Mouse (Mus musculus) neural tube, embryonic 15.5 days (tissue): Measurements from ENCODE around the gene Ino80. TPM values are rescaled to one million over a fixed set of nuclear protein-coding genes. Genes with fewer than 3 reads are reported as not detected.

Experiments
- ATAC-seq: fragments of 200-750 bp; cut with Nextera tagmentation; 2 replicates; pipeline ENCODE4 v1.8.0; 2017; ENCODE audit warnings: mild to moderate bottlenecking, moderate TSS enrichment, moderate library complexity; ENCODE audit not compliant: low FRiP score
- H3K27ac ChIP-seq: fragments of 300-500 bp; sonication (generic); replicated peaks from 2 replicates; pipeline ENCODE4 v1.5.1; 2015; ENCODE audit warnings: mild to moderate bottlenecking, inconsistent platforms
- H3K27me3 ChIP-seq: fragments of 300-500 bp; sonication (generic); replicated peaks from 2 replicates; pipeline ENCODE4 v1.6.1; 2015; ENCODE audit warnings: inconsistent platforms
- H3K36me3 ChIP-seq: fragments of 300-500 bp; sonication (generic); 2 replicates; pipeline ENCODE4 v1.6.1; 2015; ENCODE audit warnings: inconsistent platforms
- H3K4me1 ChIP-seq: fragments of 300-500 bp; sonication (generic); 2 replicates; pipeline ENCODE4 v1.6.1; 2015; ENCODE audit warnings: inconsistent platforms
- H3K4me2 ChIP-seq: fragments of 300-500 bp; sonication (generic); 2 replicates; pipeline ENCODE4 v1.6.1; 2015; ENCODE audit warnings: inconsistent platforms, mild to moderate bottlenecking, moderate library complexity
- H3K4me3 ChIP-seq: fragments of 300-500 bp; sonication (generic); replicated peaks from 2 replicates; pipeline ENCODE4 v1.5.1; 2015; ENCODE audit warnings: mild to moderate bottlenecking, inconsistent platforms
- H3K9ac ChIP-seq: fragments of 300-500 bp; sonication (generic); replicated peaks from 2 replicates; pipeline ENCODE4 v1.6.1; 2015; ENCODE audit warnings: mild to moderate bottlenecking, inconsistent platforms
- H3K9me3 ChIP-seq: fragments of 300-500 bp; sonication (generic); replicated peaks from 2 replicates; pipeline ENCODE4 v1.6.1; 2016; ENCODE audit warnings: inconsistent platforms
- WGBS: fragments of 180-500 bp; shearing (Covaris S2); methylation state at CpG from one replicate; pipeline ENCODE4 v1.1.7; 2015; ENCODE audit warnings: mixed read lengths; 5-methylcytosine and 5-hydroxymethylcytosine counted together
- polyA plus RNA-seq: library from polyadenylated mRNA; unstranded; fragments of >200 nt; fragmentation: Nextera tagmentation; extraction: Ambion mirVana; gene quantifications from 2 replicates; pipeline ENCODE4 v1.2.1, GENCODE M21; 2015

Ino80 gene
- polyA plus RNA-seq, 1 experiment from 2014 or later: 3.1 TPM

DNA sequence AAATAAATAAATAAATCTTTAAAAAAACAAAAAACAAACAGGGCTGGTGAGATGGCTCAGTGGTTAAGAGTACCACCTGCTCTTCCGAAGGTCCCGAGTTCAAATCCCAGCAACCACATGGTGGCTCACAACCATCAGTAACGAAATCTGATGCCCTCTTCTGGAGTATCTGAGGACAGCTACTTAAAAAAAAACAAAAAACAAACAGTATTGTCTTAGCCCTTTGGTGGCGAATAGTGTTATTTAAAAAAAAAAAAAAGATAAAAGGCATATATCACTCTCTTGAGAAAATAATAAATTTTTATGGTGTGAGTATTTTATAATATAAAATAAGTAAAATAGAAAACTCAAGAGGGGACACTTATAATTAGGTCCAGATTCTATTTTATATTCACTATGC, 41.0 kb downstream of the Ino80 start:
- Histone ChIP-seq H3K9me3 (no peaks in the 10 kb centered on the region), H3K36me3 (peaks cover 43% of the 10 kb centered on the region), H3K27me3 (no peaks in the 10 kb centered on the region), H3K4me3 (no peak overlapping the region), H3K9ac (no peak overlapping the region), H3K27ac (no peak overlapping the region), H3K4me1 (no peaks in the 10 kb centered on the region), H3K4me2 (no peak overlapping the region)
- ATAC-seq: no peak
- WGBS: 92% methylated on average over 4 of the region's 4 CpGs

DNA sequence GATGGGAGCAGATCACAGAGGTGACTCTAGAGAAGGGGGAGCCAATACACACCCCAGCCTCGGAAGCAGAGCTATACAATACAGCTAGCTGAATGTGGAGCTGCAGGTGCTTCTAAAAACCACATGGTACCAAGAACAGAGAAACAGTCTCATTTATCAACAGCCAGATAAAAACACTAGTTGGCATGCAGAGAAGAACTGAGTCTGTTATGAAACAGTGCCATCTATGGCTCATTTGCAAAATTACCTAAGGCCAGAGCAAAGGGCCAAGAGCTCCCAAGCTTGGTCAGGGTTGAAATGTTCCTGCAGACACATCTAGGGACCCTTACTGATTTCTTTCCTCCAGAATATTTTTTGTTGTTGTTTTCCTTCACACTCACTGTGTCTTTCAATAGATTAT, 63.7 kb downstream of the Ino80 start:
- Histone ChIP-seq H3K36me3 (peaks cover 36% of the 10 kb centered on the region), H3K4me3 (no peak overlapping the region), H3K4me1 (0 out of 2 replicates have a peak, but pooled peaks cover 4% of the 10 kb centered on the region), H3K4me2 (no peak overlapping the region), H3K9ac (no peak overlapping the region), H3K9me3 (no peaks in the 10 kb centered on the region), H3K27ac (no peak overlapping the region), H3K27me3 (no peaks in the 10 kb centered on the region)
- 26% methylated on average over 1 of the region's 1 CpGs for WGBS
- ATAC-seq: peak; percentile 41; the same call in 1 of the 2 replicates

DNA sequence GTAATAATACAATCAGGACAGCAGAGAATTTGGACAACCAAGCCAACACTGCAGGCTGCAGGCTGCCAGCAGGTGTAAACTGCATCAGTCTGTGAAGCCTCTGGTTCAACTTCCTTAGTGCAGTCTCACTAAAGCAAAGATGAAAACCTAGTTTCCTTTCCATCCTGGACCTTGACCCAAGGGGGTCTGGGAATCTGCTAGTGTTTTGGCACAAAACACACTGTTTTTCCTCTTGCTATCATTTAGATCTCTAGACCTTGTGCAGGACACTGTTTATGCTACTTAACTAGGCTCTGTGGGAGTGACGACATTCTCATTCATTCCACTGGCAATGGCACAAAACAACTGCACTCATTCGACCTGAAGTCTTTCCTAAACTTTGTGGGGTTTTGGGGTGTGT, 65.8 kb downstream of the Ino80 start:
- H3K27me3 ChIP-seq: no peaks in the 10 kb centered on the region
- no peak overlapping the region for H3K4me2 ChIP-seq
- H3K36me3 ChIP-seq: peaks cover 22% of the 10 kb centered on the region
- no peaks in the 10 kb centered on the region for H3K9me3 ChIP-seq
- no peak overlapping the region for H3K27ac ChIP-seq
- WGBS: 89% methylated on average over 2 of the region's 2 CpGs
- no peak for ATAC-seq
- H3K9ac ChIP-seq: no peak overlapping the region
- H3K4me3 ChIP-seq: no peak overlapping the region
- 0 out of 2 replicates have a peak, but pooled peaks cover 4% of the 10 kb centered on the region for H3K4me1 ChIP-seq

DNA sequence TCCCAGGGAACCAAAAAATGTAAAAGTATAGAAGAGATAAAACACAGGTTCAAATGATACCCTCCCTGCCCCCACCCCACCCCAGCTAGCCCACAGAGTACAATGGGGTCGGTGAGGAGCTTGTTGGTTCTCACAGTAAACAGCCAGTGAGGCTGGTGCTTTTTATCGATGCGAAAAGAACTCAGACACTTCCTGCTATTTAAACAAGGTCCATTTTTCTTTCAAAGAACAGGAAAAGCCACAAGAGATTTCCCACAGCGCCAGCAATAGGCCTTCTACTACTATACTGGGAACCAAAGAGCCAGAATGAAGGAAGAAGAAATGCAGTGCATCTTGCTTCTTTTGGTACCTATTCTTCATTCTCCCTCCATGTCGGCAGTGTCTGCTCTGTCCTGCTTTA, 66.5 kb downstream of the Ino80 start:
- H3K27me3 ChIP-seq: no peaks in the 10 kb centered on the region
- H3K27ac ChIP-seq: no peak overlapping the region
- no peak for ATAC-seq
- peaks cover 24% of the 10 kb centered on the region for H3K36me3 ChIP-seq
- H3K4me3 ChIP-seq: no peak overlapping the region
- 0 out of 2 replicates have a peak, but pooled peaks cover 4% of the 10 kb centered on the region for H3K4me1 ChIP-seq
- no peak overlapping the region for H3K4me2 ChIP-seq
- H3K9me3 ChIP-seq: no peaks in the 10 kb centered on the region
- 73% methylated on average over 5 of the region's 5 CpGs for WGBS
- no peak overlapping the region for H3K9ac ChIP-seq

DNA sequence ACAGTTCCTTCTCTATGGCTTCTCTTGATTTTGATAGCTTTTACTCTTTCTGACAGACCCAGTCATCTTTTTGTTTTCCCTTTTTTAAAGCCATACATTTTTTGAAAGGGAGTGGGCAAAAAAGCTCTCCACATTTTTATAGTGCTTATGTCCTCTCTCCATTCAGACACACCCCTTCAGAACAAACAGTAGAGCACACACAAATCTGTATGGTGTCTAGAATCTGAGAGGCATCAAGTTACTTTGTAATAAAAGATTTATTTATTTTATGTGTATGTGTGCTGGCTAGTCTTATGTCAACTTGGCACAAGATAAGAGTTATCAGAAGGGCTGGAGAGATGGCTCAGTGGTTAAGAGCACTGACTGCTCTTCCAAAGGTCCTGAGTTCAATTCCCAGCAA, 68.8 kb downstream of the Ino80 start:
- Histone ChIP-seq H3K4me2 (no peak overlapping the region), H3K9me3 (no peaks in the 10 kb centered on the region), H3K36me3 (peaks cover 28% of the 10 kb centered on the region), H3K27me3 (no peaks in the 10 kb centered on the region), H3K9ac (no peak overlapping the region), H3K4me1 (0 out of 2 replicates have a peak, but pooled peaks cover 2% of the 10 kb centered on the region), H3K4me3 (no peak overlapping the region), H3K27ac (0 out of 2 replicates have a peak overlapping the region, but pooled peaks have one; percentile 18)
- no peak for ATAC-seq

DNA sequence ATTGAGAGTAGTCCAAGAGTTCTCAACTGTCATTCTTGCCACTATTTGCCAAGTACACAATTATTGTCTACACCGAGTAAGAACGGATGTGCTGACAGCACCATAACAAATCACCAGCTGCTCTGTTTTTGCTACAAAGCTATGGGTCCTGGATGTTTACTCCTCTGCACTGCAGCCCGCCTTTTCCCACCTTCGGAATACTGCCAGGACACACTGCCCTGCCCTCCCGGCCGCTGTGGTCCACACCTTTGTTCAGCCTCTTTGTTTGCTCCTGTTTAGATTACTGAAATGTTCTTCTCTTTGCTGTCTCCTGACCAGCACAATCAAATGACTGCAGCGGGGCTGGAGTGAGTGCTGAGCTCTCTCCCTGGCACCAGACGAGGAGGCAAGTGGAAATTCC, 69.2 kb downstream of the Ino80 start:
- 0 out of 2 replicates have a peak overlapping the region, but pooled peaks have one; percentile 18 for H3K27ac ChIP-seq
- ATAC-seq: no peak
- peaks cover 28% of the 10 kb centered on the region for H3K36me3 ChIP-seq

DNA sequence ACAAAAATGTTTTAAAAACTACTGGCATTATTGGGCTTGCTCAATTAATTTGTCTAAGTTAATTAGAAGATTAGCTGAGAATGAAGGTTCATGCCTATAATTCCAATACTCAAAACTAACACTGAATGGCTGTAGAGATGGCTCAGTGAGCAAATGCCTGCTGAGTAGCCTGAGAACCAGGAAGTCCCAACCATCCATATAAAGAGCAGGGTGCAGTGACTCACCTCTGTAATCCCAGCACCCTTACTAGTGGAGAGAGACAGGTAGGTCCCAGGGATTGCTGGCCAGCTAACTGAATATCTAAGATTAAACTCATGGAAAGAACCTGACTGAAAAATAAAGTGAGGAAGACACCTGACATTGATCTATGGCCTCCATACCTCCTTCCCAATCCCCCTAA, 78.2 kb downstream of the Ino80 start:
- Histone ChIP-seq H3K27ac (no peak overlapping the region), H3K9ac (no peak overlapping the region), H3K9me3 (no peaks in the 10 kb centered on the region), H3K4me1 (no peaks in the 10 kb centered on the region), H3K27me3 (no peaks in the 10 kb centered on the region), H3K4me2 (no peak overlapping the region), H3K36me3 (peaks cover 39% of the 10 kb centered on the region), H3K4me3 (no peak overlapping the region)
- ATAC-seq: no peak

More for the DNA sequence above, 69.2 kb downstream of the Ino80 start:
- H3K9ac ChIP-seq: no peak overlapping the region
- H3K4me3 ChIP-seq: no peak overlapping the region
- no peaks in the 10 kb centered on the region for H3K27me3 ChIP-seq
- no peaks in the 10 kb centered on the region for H3K9me3 ChIP-seq
- H3K4me1 ChIP-seq: no peaks in the 10 kb centered on the region
- no peak overlapping the region for H3K4me2 ChIP-seq
- 68% methylated on average over 8 of the region's 8 CpGs for WGBS

DNA sequence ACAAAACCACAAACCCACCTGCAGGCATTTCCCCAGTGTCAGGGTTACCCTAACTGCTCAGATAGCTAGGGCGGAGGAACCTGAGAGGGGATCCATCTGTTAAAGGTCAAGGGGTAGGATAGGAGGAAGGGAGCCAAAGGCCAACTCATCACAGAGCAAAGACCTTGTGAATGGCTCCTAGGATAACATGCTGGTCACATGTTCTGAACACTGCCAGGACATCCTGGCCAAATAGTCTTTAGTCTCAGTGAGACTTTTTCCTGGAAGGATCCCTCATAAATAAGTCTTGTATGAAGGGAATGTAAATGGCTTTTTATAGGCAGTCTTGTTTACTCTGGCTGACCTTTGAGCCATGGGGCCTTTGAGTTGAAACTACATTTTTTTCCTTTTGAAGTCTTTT, 78.8 kb downstream of the Ino80 start:
- Histone ChIP-seq H3K4me2 (no peak overlapping the region), H3K9ac (no peak overlapping the region), H3K27ac (no peak overlapping the region), H3K36me3 (peaks cover 39% of the 10 kb centered on the region), H3K4me1 (no peaks in the 10 kb centered on the region), H3K4me3 (no peak overlapping the region), H3K9me3 (no peaks in the 10 kb centered on the region), H3K27me3 (no peaks in the 10 kb centered on the region)
- no peak for ATAC-seq
- WGBS: 89% methylated on average over 1 of the region's 1 CpGs

DNA sequence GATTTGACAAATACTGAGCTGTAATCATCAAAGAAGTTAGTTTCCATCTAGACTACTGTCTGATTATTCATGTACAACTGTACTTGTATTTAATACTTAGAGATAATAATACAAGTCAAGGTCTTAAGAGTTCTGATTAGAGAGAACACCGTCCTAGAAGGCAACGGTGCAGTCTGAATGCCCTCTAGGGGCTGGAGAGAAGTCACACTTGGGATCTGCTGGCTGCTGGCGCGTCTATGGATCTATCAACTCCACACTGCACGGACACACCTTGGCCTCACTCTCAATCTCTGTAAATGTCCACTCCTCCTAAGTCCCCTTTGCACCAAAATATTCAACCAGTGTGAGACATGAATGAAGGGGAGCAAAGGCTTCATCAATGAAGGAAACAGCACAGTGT, 79.2 kb downstream of the Ino80 start:
- Histone ChIP-seq H3K27ac (no peak overlapping the region), H3K9ac (no peak overlapping the region), H3K4me3 (no peak overlapping the region), H3K36me3 (peaks cover 39% of the 10 kb centered on the region), H3K4me1 (no peaks in the 10 kb centered on the region), H3K9me3 (no peaks in the 10 kb centered on the region), H3K27me3 (no peaks in the 10 kb centered on the region), H3K4me2 (no peak overlapping the region)
- ATAC-seq: no peak
- 91% methylated on average over 5 of the region's 5 CpGs for WGBS

DNA sequence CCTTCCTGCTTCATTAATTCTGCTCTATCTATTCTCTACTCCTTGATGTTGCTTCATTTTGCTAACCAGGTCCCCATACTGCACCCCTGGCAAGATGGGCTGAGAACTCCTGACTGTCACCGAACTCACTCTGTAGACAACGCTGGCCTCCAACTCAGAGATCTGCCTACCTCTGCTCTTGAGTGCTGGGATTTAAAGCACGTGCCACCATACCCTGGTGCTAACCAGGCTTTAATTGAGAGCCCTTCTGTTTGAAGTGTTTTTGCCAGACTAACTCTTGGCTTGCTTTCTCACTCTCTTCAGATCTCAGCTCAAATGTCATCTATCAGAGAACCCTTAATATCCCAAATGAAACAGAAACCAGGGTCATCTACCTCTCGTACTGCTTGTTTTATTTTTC, 87.5 kb downstream of the Ino80 start:
- no peak overlapping the region for H3K9ac ChIP-seq
- no peaks in the 10 kb centered on the region for H3K9me3 ChIP-seq
- no peaks in the 10 kb centered on the region for H3K4me1 ChIP-seq
- H3K4me2 ChIP-seq: no peak overlapping the region
- WGBS: 94% methylated on average over 4 of the region's 4 CpGs
- peaks cover 35% of the 10 kb centered on the region for H3K36me3 ChIP-seq
- H3K27me3 ChIP-seq: no peaks in the 10 kb centered on the region
- ATAC-seq: no peak
- no peak overlapping the region for H3K4me3 ChIP-seq
- no peak overlapping the region for H3K27ac ChIP-seq

DNA sequence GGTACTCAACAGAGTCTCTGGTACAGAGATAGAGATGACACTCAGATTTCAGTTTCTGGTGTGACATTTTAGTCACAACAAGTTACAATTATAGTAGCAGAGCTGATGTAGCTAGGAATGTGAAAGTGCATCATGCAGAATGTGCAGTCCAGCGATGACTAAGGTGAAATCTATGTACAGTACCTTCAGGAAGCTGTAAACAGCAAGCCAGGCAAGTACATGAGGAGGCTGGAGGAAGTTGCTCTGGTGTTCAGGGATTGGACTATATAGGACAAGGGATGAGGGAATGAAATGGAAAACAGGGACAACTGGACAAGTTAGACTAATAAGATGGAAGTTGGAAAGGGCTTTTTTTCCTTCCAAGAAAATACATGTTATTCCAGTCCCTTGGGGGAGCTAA, 89.2 kb downstream of the Ino80 start:
- no peaks in the 10 kb centered on the region for H3K9me3 ChIP-seq
- H3K4me2 ChIP-seq: no peak overlapping the region
- H3K36me3 ChIP-seq: peaks cover 40% of the 10 kb centered on the region
- H3K9ac ChIP-seq: no peak overlapping the region
- H3K4me1 ChIP-seq: no peaks in the 10 kb centered on the region
- H3K27ac ChIP-seq: no peak overlapping the region
- H3K4me3 ChIP-seq: no peak overlapping the region
- H3K27me3 ChIP-seq: no peaks in the 10 kb centered on the region
- no peak for ATAC-seq
- 95% methylated on average over 1 of the region's 1 CpGs for WGBS

DNA sequence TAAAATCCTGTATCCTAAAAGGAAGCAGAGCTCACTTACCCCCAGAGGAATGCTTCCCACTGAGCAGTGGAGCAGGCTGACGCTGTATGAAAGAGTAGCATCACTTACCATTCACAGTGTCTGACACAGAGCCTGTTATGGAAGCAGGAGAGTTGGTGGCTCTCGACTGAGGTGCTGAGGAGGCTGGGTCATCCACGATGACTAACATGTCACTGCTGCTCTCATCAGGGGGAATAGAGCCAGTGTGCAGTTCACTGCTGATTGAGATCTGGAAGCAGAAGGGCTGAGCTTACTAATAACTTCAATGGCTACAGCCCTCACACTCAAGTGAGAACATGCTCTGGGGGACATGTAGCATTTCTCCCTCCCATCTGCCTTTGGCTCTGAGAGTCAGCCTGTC, 98.0 kb downstream of the Ino80 start:
- no peak overlapping the region for H3K4me2 ChIP-seq
- no peaks in the 10 kb centered on the region for H3K4me1 ChIP-seq
- no peaks in the 10 kb centered on the region for H3K9me3 ChIP-seq
- H3K4me3 ChIP-seq: no peak overlapping the region
- H3K27me3 ChIP-seq: no peaks in the 10 kb centered on the region
- 89% methylated on average over 3 of the region's 3 CpGs for WGBS
- H3K36me3 ChIP-seq: peaks cover 74% of the 10 kb centered on the region
- ATAC-seq: no peak
- H3K9ac ChIP-seq: no peak overlapping the region
- H3K27ac ChIP-seq: no peak overlapping the region

DNA sequence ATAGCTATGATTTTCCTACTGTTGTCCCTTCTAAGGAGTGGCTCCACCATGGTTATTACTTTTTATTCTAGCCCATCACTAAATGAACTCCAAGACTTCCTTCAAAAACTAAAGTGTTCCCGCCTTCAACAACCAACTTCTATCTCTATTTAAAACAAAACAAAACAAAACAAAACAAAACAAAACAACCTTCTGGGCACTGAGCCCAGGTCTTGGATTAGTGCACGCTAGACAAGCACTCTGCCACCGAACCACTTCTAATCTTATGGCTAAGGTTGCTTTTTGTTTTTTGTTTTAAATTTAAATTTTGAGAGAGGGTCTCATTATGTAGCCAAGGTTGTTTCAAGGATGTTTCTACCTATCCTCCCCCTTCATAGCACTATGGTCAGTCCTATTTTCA, 99.7 kb downstream of the Ino80 start:
- Histone ChIP-seq H3K4me1 (no peaks in the 10 kb centered on the region), H3K4me3 (no peak overlapping the region), H3K9ac (no peak overlapping the region), H3K4me2 (no peak overlapping the region), H3K27me3 (no peaks in the 10 kb centered on the region), H3K27ac (no peak overlapping the region), H3K9me3 (no peaks in the 10 kb centered on the region), H3K36me3 (peaks cover 79% of the 10 kb centered on the region)
- WGBS: 79% methylated on average over 3 of the region's 3 CpGs
- ATAC-seq: no peak
